16 mouse cellular contexts compared by ENCODE assay signal in the genomic region with DNA sequence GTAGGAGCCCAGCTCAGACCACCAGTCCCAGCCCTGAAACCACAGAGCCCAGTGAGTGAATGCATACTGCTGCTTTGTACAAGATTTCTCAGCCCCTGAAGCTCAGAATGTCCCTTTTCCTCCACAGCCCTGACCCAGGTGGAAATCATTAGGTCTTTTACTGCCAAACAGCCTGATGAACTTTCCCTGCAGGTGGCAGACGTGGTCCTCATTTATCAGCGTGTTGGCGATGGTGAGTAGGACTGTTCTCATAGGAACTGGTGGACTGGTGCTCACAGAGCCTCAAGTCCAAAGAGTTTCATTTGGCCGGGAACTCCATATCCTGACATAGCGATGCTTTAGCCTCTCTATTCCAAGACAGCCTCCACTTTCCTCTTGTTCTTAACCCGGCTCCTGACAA.
"Had no signal": no experiment of that assay in that cellular context is flagged by ENCODE, and none has a peak within 500 bp of the region (broad histone marks: within the 10 kb centered on the region; RNA-seq: fewer than 3 reads in every experiment).

No protein-coding gene starts in this region.

- H3K9ac ChIP-seq: limb, embryonic 15.5 days; liver, embryonic 12.5 days; lung, embryonic 14.5 days; neural tube, embryonic 12.5 days; stomach, embryonic 15.5 days had no signal

- H3K27ac ChIP-seq: limb, embryonic 15.5 days; liver, embryonic 12.5 days; midbrain, embryonic 10.5 days; neural tube, embryonic 12.5 days; stomach, embryonic 15.5 days had no signal

- H3K4me1 ChIP-seq: midbrain, embryonic 10.5 days; stomach, embryonic 15.5 days had no signal

- ATAC-seq: liver, embryonic 12.5 days had no signal

- H3K4me3 ChIP-seq: limb, embryonic 15.5 days; liver, embryonic 12.5 days; midbrain, embryonic 10.5 days; neural tube, embryonic 12.5 days; stomach, embryonic 15.5 days had no signal

- H3K27me3 ChIP-seq: limb, embryonic 15.5 days; liver, embryonic 12.5 days; neural tube, embryonic 12.5 days; stomach, embryonic 15.5 days had no signal

- H3K9me3 ChIP-seq: limb, embryonic 15.5 days; liver, embryonic 12.5 days; midbrain, embryonic 10.5 days; neural tube, embryonic 12.5 days; stomach, embryonic 15.5 days had no signal

- DNase-seq: kidney, adult 9 months; kidney, postnatal 10 days; kidney, postnatal 4 days; layer of hippocampus, postnatal 36 days; lung, embryonic 14.5 days; lung, postnatal 10 days; lung, postnatal 4 days; midbrain, embryonic 14.5 days; right cerebral cortex, postnatal 4 days; thymus, adult 2 months; thymus, postnatal 25 days had no signal

- H3K4me2 ChIP-seq: limb, embryonic 15.5 days; liver, embryonic 12.5 days; lung, embryonic 14.5 days; neural tube, embryonic 12.5 days; stomach, embryonic 15.5 days had no signal
